Mouse (Mus musculus): Measurements from ENCODE around the gene Ech1. TPM values are rescaled to one million over a fixed set of nuclear protein-coding genes. Genes with fewer than 3 reads are reported as not detected.

The Ech1 gene
- polyA plus RNA-seq, 1 experiment = 98.5 TPM

DNA sequence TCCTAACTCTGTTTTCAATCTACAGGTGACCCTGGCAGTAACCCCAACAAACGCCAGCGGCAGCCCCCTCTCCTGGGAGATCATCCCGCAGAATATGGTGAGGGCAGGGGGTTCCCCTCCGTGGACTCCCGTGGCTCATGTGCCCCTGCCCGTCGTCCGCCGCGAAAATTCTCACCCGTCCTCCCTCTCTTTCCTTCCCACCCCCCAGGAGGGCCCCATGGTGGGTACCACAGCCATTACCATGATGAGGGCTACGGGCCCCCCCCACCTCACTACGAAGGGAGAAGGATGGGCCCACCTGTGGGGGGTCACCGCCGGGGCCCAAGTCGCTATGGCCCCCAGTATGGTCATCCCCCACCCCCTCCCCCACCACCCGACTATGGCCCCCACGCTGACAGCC is 6.6 kb upstream of the Ech1 start:
- no peak overlapping the region for H3K27ac ChIP-seq (ENCODE audit: control insufficient read depth, insufficient read depth, low read depth, low read length, poor library complexity)
- WGBS = 87% methylated on average over 18 of the region's 18 CpGs
- H3K4me3 ChIP-seq (replicated peaks; ENCODE audit: control insufficient read depth, low read depth, low read length) = no peak overlapping the region
- TF ChIP-seq POLR2A (IDR thresholded peaks at IDR 0.05; ENCODE audit: borderline replicate concordance, control insufficient read depth, low read depth, low read length) (no peak), CTCF (IDR thresholded peaks at IDR 0.05; ENCODE audit: control insufficient read depth, insufficient read depth, low read length) (no peak)
- H3K4me1 ChIP-seq (ENCODE audit: control insufficient read depth, insufficient read depth, low read length) = peaks cover 2% of the 10 kb centered on the region; the same call in 1 of the 2 replicates

DNA sequence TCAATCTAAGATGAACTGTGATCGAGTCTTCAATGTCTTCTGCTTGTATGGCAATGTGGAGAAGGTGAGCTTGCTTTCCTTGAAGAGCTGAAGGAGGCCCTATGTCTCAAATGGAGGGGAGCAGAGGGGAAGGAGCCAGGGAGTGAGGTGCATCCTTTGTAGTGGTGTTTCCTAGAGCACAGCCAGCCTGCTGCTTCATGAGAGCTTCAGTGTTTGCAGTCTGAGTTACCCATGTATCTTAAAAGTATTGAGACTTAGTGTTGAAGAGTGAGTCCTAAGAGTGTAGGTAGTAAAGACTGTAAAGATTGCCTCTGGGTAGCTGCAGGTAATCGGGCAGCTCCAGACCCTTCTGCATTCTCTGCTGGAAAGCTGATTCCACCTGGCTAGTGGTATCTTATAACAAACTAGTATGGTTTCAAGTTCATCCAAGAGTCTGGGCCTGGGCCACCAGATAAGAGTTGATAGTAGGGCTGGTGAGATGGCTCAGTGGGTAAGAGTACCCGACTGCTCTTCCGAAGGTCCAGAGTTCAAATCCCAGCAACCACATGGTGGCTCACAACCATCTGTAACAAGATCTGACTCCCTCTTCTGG is 6.1 kb upstream of the Ech1 start:
- 69% methylated on average over 4 of the region's 4 CpGs for WGBS
- Histone ChIP-seq H3K4me3 (replicated peaks; ENCODE audit: control insufficient read depth, low read depth, low read length) (no peak overlapping the region), H3K27ac (ENCODE audit: control insufficient read depth, insufficient read depth, low read depth, low read length, poor library complexity) (no peak overlapping the region), H3K4me1 (ENCODE audit: control insufficient read depth, insufficient read depth, low read length) (peaks cover 2% of the 10 kb centered on the region; the same call in 1 of the 2 replicates)
- TF ChIP-seq CTCF (IDR thresholded peaks at IDR 0.05; ENCODE audit: control insufficient read depth, insufficient read depth, low read length) (no peak), POLR2A (IDR thresholded peaks at IDR 0.05; ENCODE audit: borderline replicate concordance, control insufficient read depth, low read depth, low read length) (no peak)

- TF ChIP-seq CTCF (IDR thresholded peaks at IDR 0.05; ENCODE audit: control insufficient read depth, insufficient read depth, low read length) (no peak), POLR2A (IDR thresholded peaks at IDR 0.05; ENCODE audit: borderline replicate concordance, control insufficient read depth, low read depth, low read length) (no peak)
- Histone ChIP-seq H3K27ac (ENCODE audit: control insufficient read depth, insufficient read depth, low read depth, low read length, poor library complexity) (no peak overlapping the region), H3K4me1 (ENCODE audit: control insufficient read depth, insufficient read depth, low read length) (peaks cover 2% of the 10 kb centered on the region; the same call in 1 of the 2 replicates), H3K4me3 (replicated peaks; ENCODE audit: control insufficient read depth, low read depth, low read length) (no peak overlapping the region)
- WGBS = 73% methylated on average over 4 of the region's 4 CpGs
Measured at GRCm38 (mm10) chr7:28819571-28819970, 5.4 kb upstream of the Ech1 start.

GRCm38 (mm10) chr7:28820358-28821260 is 4.4 kb upstream of the Ech1 start:
- Histone ChIP-seq H3K4me1 (ENCODE audit: control insufficient read depth, insufficient read depth, low read length) (peaks cover 2% of the 10 kb centered on the region; the same call in 1 of the 2 replicates), H3K27ac (ENCODE audit: control insufficient read depth, insufficient read depth, low read depth, low read length, poor library complexity) (0 out of 2 replicates have a peak overlapping the region, but pooled peaks have one; percentile 6), H3K4me3 (replicated peaks; ENCODE audit: control insufficient read depth, low read depth, low read length) (no peak overlapping the region)
- 58% methylated on average over 12 of the region's 12 CpGs for WGBS
- TF ChIP-seq CTCF (IDR thresholded peaks at IDR 0.05; ENCODE audit: control insufficient read depth, insufficient read depth, low read length) (no peak), POLR2A (IDR thresholded peaks at IDR 0.05; ENCODE audit: borderline replicate concordance, control insufficient read depth, low read depth, low read length) (no peak)

DNA sequence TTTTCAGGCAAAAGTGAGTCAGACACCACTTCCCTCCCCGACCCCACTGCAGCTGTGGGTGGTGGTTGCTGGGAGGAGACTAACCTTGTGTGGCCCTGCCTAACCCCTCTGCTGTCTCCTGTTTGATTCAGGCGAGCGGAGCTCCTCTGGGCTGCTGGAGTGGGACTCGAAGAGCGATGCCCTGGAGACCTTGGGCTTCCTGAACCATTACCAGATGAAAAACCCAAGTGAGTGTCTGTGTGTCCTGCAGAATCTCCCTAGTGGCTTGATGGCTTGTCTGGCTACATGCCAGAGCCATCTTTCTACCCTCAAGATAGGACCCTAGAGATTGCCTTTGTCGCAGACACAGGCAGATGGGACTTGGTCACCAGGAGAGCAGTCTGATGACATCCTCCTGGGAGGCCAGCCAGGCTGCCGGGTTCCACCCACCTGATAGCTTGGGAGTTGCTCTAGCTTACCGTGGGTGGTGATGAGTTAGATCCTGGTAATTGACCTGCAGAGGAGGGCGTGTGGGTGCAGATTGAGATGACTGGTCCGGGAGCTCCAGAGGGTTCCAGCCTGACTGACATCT is 3.7 kb upstream of the Ech1 start:
- TF ChIP-seq CTCF (IDR thresholded peaks at IDR 0.05; ENCODE audit: control insufficient read depth, insufficient read depth, low read length) = no peak
- TF ChIP-seq POLR2A (IDR thresholded peaks at IDR 0.05; ENCODE audit: borderline replicate concordance, control insufficient read depth, low read depth, low read length) = no peak
- 0 out of 2 replicates have a peak overlapping the region, but pooled peaks have one; percentile 6 for H3K27ac ChIP-seq (ENCODE audit: control insufficient read depth, insufficient read depth, low read depth, low read length, poor library complexity)
- 60% methylated on average over 10 of the region's 10 CpGs for WGBS
- H3K4me1 ChIP-seq (ENCODE audit: control insufficient read depth, insufficient read depth, low read length) = peaks cover 2% of the 10 kb centered on the region; the same call in 1 of the 2 replicates
- no peak overlapping the region for H3K4me3 ChIP-seq (replicated peaks; ENCODE audit: control insufficient read depth, low read depth, low read length)

DNA sequence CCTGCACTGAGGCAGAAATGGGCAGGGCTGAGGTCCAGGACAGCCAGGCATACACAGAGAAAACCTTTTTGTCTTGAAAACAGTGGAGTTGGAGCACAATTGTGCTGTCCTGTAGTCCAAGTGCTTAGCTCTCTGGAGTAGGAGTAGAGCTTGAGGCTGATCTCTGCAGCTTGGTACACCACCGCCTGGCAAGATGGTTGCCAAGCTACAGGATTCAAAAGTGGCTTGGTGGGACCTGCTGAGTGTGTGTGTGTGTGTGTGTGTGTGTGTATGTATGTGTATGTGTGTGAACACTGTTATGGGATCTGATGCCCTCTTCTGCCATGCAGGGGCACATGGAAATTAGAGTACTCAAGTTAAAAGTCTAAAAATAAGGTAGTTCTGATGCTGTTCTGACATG is 2.5 kb upstream of the Ech1 start:
- Histone ChIP-seq H3K4me3 (replicated peaks; ENCODE audit: control insufficient read depth, low read depth, low read length) (no peak overlapping the region), H3K27ac (ENCODE audit: control insufficient read depth, insufficient read depth, low read depth, low read length, poor library complexity) (no peak overlapping the region), H3K4me1 (ENCODE audit: control insufficient read depth, insufficient read depth, low read length) (peaks cover 2% of the 10 kb centered on the region; the same call in 1 of the 2 replicates)
- WGBS = 73% methylated on average over 1 of the region's 1 CpGs
- no peak for TF ChIP-seq POLR2A (IDR thresholded peaks at IDR 0.05; ENCODE audit: borderline replicate concordance, control insufficient read depth, low read depth, low read length)
- no peak for TF ChIP-seq CTCF (IDR thresholded peaks at IDR 0.05; ENCODE audit: control insufficient read depth, insufficient read depth, low read length)

- TF ChIP-seq POLR2A (IDR thresholded peaks at IDR 0.05; ENCODE audit: borderline replicate concordance, control insufficient read depth, low read depth, low read length) = no peak
- TF ChIP-seq CTCF (IDR thresholded peaks at IDR 0.05; ENCODE audit: control insufficient read depth, insufficient read depth, low read length) = no peak
- no peak overlapping the region for H3K4me3 ChIP-seq (replicated peaks; ENCODE audit: control insufficient read depth, low read depth, low read length)
- WGBS = 68% methylated on average over 10 of the region's 10 CpGs
- peaks cover 2% of the 10 kb centered on the region; the same call in 1 of the 2 replicates for H3K4me1 ChIP-seq (ENCODE audit: control insufficient read depth, insufficient read depth, low read length)
- H3K27ac ChIP-seq (ENCODE audit: control insufficient read depth, insufficient read depth, low read depth, low read length, poor library complexity) = peak overlapping the region; percentile 27; the same call in 1 of the 2 replicates
Measured at GRCm38 (mm10) chr7:28822993-28823903, 1.8 kb upstream of the Ech1 start.

Measured in bone marrow, adult 2 months (tissue).